Mouse (Mus musculus) G1E (cell line): Measurements from ENCODE around the gene Cenps. TPM values are rescaled to one million over a fixed set of nuclear protein-coding genes. Genes with fewer than 3 reads are reported as not detected.
"Not testable (repeated sequence)": the region's sequence is repeated elsewhere in the genome, so short reads cannot be mapped to it uniquely, and the experiment has no call there.

Experiments used
- ATAC-seq: 2 replicates; pipeline ENCODE4 v1.8.0; 2016; ENCODE audit warnings: mild to moderate bottlenecking; ENCODE audit not compliant: insufficient number of reproducible peaks, poor library complexity, low FRiP score, severe bottlenecking; ENCODE audit errors: extremely low read depth
- DNase-seq: peaks from one replicate; pipeline ENCODE4 v3.0.0; 2012; ENCODE audit warnings: low spot score
- H3K27me3 ChIP-seq: 2 replicates; pipeline ENCODE4 v1.6.1; 2012; ENCODE audit warnings: mild to moderate bottlenecking, low read length, inconsistent platforms; ENCODE audit not compliant: insufficient read depth
- H3K36me3 ChIP-seq: replicated peaks from 2 replicates; pipeline ENCODE3; 2012; ENCODE audit warnings: mild to moderate bottlenecking, inconsistent platforms
- H3K4me1 ChIP-seq: 2 replicates; pipeline ENCODE4 v1.6.1; 2012; ENCODE audit warnings: low read depth, low read length, inconsistent platforms, mixed read lengths; ENCODE audit not compliant: insufficient read depth
- H3K4me3 ChIP-seq: 2 replicates; pipeline ENCODE4 v1.5.1; 2012; ENCODE audit warnings: low read depth, mild to moderate bottlenecking, inconsistent platforms, low read length, moderate library complexity, mixed read lengths
- H3K9me3 ChIP-seq: replicated peaks from 2 replicates; pipeline ENCODE4 v1.6.1; 2012; ENCODE audit warnings: inconsistent platforms
- CTCF ChIP-seq: IDR thresholded peaks from 2 replicates; pipeline ENCODE4 v1.5.1; 2012; ENCODE audit warnings: low read depth, low read length, inconsistent platforms, mixed read lengths
- GATA1 ChIP-seq: IDR thresholded peaks from 2 replicates; pipeline ENCODE4 v1.6.1; 2012; ENCODE audit warnings: borderline replicate concordance, low read length, inconsistent platforms, mixed read lengths
- GATA2 ChIP-seq: IDR thresholded peaks from 2 replicates; pipeline ENCODE4 v1.6.1; 2012; ENCODE audit warnings: low read depth, low read length, inconsistent platforms, borderline replicate concordance
- POLR2AphosphoS5 ChIP-seq: IDR thresholded peaks from 2 replicates; pipeline ENCODE4 v1.6.1; 2012; ENCODE audit warnings: low read depth, low read length, inconsistent platforms; ENCODE audit not compliant: insufficient replicate concordance
- TAL1 ChIP-seq: conservative IDR thresholded peaks from 2 replicates; pipeline ENCODE4 v1.6.1; 2012; ENCODE audit warnings: low read depth, low read length, inconsistent platforms, mixed read lengths
- polyA plus RNA-seq: library from polyadenylated mRNA; stranded (reverse); fragments of >175 nt; gene quantifications from 2 replicates; pipeline ENCODE4 v1.2.3, GENCODE M21; 2012
- total RNA-seq, 2 experiments: library from RNA; stranded (forward) in 1 of 2; stranded (reverse) in 1 of 2; fragments of 200-1000 nt in 1 of 2; fragments of >200 nt in 1 of 2; fragmentation: Nextera tagmentation in 1 of 2; gene quantifications; 2 replicates each; pipeline ENCODE4 v1.2.3; 2014 to 2017

Cenps gene
- total and polyA plus RNA-seq, 3 experiments: 6.6 to 22.3 (median 7.7) TPM

- Histone ChIP-seq H3K4me3 (no peak within 1 kb of the TSS), H3K36me3 (peaks cover 88% of the 10 kb centered on the region), H3K4me1 (no peaks in the 10 kb centered on the region; the same call in 1 of the 2 replicates), H3K27me3 (no peaks in the 10 kb centered on the region), H3K9me3 (no peaks in the 10 kb centered on the region)
- TF ChIP-seq GATA1 (no peak), GATA2 (no peak), TAL1 (no peak), CTCF (no peak), POLR2AphosphoS5 (no peak)
- no peak for ATAC-seq
- no peak for DNase-seq
Measured at GRCm38 (mm10) chr4:149126663-149127062, 10.8 kb downstream of the Cenps start, which contains the start of gene Cort. Gene Cort (minus strand): TSS chr4:149126763.

GRCm38 (mm10) chr4:149126115-149126509 lies 11.3 kb downstream of the Cenps start:
- H3K27me3 ChIP-seq: no peaks in the 10 kb centered on the region
- TF ChIP-seq POLR2AphosphoS5 (no peak), GATA2 (no peak), CTCF (no peak), GATA1 (no peak), TAL1 (no peak)
- H3K4me1 ChIP-seq: no peaks in the 10 kb centered on the region; the same call in 1 of the 2 replicates
- no peaks in the 10 kb centered on the region for H3K9me3 ChIP-seq
- DNase-seq (no peak), ATAC-seq (no peak)
- H3K36me3 ChIP-seq: peaks cover 86% of the 10 kb centered on the region
- H3K4me3 ChIP-seq: no peak overlapping the region

GRCm38 (mm10) chr4:149125341-149126114 lies 11.9 kb downstream of the Cenps start:
- ATAC-seq (no peak), DNase-seq (no peak)
- Histone ChIP-seq H3K4me1 (no peaks in the 10 kb centered on the region; the same call in 1 of the 2 replicates), H3K27me3 (no peaks in the 10 kb centered on the region), H3K4me3 (no peak overlapping the region), H3K36me3 (peaks cover 83% of the 10 kb centered on the region), H3K9me3 (no peaks in the 10 kb centered on the region)
- TF ChIP-seq GATA1 (no peak), CTCF (no peak), GATA2 (no peak), TAL1 (no peak), POLR2AphosphoS5 (no peak)

- Histone ChIP-seq H3K36me3 (peaks cover 78% of the 10 kb centered on the region), H3K9me3 (no peaks in the 10 kb centered on the region), H3K27me3 (no peaks in the 10 kb centered on the region), H3K4me1 (peaks cover 14% of the 10 kb centered on the region), H3K4me3 (no peak overlapping the region)
- no peak for DNase-seq
- no peak for TF ChIP-seq CTCF
- TF ChIP-seq POLR2AphosphoS5: no peak
- no peak for TF ChIP-seq TAL1
- TF ChIP-seq GATA2: no peak
- no peak for TF ChIP-seq GATA1
- no peak for ATAC-seq
Measured at GRCm38 (mm10) chr4:149123432-149123831, 14.0 kb downstream of the Cenps start.

- not testable (repeated sequence) for DNase-seq, H3K4me3 ChIP-seq, H3K9me3 ChIP-seq, H3K27me3 ChIP-seq
- Histone ChIP-seq H3K4me1 (peaks cover 14% of the 10 kb centered on the region), H3K36me3 (peaks cover 75% of the 10 kb centered on the region)
- ATAC-seq: peak; percentile 34
Measured at GRCm38 (mm10) chr4:149119978-149120562, 17.4 kb downstream of the Cenps start.

- Histone ChIP-seq H3K27me3 (no peaks in the 10 kb centered on the region), H3K36me3 (peaks cover 29% of the 10 kb centered on the region), H3K9me3 (no peaks in the 10 kb centered on the region), H3K4me1 (peaks cover 25% of the 10 kb centered on the region), H3K4me3 (peak within 1 kb of the TSS; percentile 91)
- ATAC-seq: peak; percentile 92
- DNase-seq: peak; percentile 69
- TF ChIP-seq GATA1 (no peak), CTCF (no peak), TAL1 (no peak), GATA2 (no peak), POLR2AphosphoS5 (no peak)
Measured at GRCm38 (mm10) chr4:149103875-149104561, 33.4 kb downstream of the Cenps start, which contains the start of gene Dffa. Gene Dffa (plus strand): TSS chr4:149104146.
